Mouse (Mus musculus): ENCODE measurements around the gene Krtap1-5.
"Not testable (repeated sequence)": the region's sequence is repeated elsewhere in the genome, so short reads cannot be mapped to it uniquely, and the experiment has no call there.

Krtap1-5 gene

GRCm38 (mm10) chr11:99580636-99581035, at the start of gene Krtap1-5:
Gene Krtap1-5 (minus strand): TSS chr11:99581016.
- no peak for DNase-seq

GRCm38 (mm10) chr11:99628138-99628537, 47.3 kb upstream of the Krtap1-5 start, which contains the start of gene Krtap4-1:
Gene Krtap4-1 (minus strand): TSS chr11:99628238.
- DNase-seq: no peak

- DNase-seq: no peak
These were observed 39.5 kb upstream of the Krtap1-5 start, which contains the start of gene Gm11562 for GRCm38 (mm10) chr11:99620335-99620734. Gene Gm11562 (minus strand): TSS chr11:99620435.

DNA sequence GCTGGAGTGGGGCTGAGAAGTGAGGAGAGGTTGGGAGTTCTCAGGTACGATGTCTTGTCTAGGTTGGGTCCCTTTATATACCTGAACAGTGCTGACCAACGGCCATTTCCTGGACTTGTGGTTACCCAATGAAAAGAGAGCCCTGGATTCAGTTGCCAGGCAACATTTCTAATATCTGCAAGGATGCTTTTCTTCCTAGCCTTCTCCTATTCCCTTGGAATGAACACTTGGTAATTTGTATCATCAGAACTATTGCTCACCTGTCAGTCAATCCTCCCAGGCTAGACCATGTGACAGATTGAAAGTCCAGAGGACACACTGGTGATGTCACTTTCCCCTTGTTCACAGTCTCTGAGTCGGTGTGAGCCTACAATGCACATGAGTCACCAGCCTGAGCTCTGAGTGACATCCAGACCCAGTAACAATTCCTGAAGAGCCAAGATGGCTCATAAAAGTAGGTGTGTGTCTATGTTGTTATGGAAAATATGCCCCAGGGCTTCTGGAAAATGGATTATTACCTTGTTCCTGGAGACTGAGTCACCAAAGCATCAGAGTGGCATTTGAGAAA, 34.1 kb upstream of the Krtap1-5 start, which contains the start of gene Krtap2-4:
Gene Krtap2-4, minus strand, starts transcription at position 51 of the 568 bp plus-strand sequence.
- no peak for DNase-seq

- DNase-seq: not testable (repeated sequence)
These were observed 29.3 kb upstream of the Krtap1-5 start, which contains the start of gene Gm11937 for GRCm38 (mm10) chr11:99610089-99610488. Gene Gm11937 (minus strand): TSS chr11:99610189.

DNA sequence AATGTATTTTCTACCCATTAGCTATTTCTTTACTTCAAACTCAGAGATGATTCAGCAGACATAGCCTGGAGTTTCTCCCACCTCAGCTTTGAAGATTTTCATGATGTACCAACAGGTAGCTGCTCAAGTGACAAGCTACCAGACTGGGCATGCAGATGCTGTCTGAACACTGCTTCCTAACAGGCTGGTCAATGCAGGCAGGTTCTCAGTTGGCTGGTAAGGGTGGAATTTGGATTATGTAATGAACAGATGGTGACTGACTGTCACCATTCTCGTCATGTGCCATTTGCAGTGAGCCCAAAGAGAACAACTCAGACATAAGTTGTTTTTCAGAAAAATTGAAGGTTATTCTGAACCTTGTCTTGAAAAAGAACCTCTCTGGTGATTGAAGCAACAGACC, 28.3 kb upstream of the Krtap1-5 start:
- no peak for DNase-seq

GRCm38 (mm10) chr11:99603208-99603607, 22.4 kb upstream of the Krtap1-5 start, which contains the start of gene Gm11938:
Gene Gm11938 (minus strand): TSS chr11:99603308.
- not testable (repeated sequence) for DNase-seq

- DNase-seq: not testable (repeated sequence)
These were observed 16.9 kb upstream of the Krtap1-5 start, which contains the start of gene Krtap9-3 for GRCm38 (mm10) chr11:99597742-99598141. Gene Krtap9-3 (minus strand): TSS chr11:99598105.

DNA sequence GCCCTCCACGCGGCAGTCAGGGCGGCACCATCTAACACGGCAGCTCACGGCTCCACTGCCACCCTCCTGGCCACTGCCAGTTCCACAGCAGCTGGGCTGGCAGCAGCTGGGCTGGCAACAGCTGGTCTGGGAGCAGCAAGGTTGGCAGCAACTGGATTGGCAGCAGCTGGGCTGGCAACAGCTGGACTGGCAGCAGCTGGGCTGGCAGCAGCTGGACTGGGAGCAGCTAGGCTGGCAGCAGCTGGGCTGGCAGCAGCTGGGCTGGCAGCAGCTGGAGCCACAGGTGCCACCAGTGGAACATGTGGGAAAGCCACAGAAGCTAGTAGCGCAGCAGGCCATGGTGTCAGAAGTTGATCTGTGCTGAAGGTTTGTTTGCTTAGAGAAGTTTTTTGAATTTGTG, 10.2 kb upstream of the Krtap1-5 start, which contains the start of gene Krtap1-3:
Gene Krtap1-3, minus strand, starts transcription at position 359 of the 400 bp plus-strand sequence.
- DNase-seq: no peak

- DNase-seq: peak; percentile 21
These were observed 4.3 kb upstream of the Krtap1-5 start for GRCm38 (mm10) chr11:99585096-99585495.

DNA sequence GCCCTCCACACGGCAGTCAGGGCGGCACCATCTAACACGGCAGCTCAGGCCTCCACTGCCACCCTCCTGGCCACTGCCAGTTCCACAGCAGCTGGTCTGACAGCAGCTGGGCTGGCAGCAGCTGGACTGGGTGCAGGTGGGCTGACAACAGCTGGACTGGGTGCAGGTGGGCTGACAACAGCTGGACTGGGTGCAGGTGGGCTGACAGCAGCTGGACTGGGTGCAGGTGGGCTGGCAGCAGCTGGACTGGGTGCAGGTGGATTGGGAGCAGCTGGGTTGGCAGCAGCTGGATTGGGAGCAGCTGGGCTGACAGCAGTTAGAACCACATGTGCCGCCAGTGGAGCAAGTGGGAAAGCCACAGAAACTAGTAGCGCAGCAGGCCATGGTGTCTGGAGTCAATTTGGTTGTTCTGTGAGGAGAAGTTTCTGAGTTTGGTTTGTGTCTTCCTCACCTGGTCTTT, 2.5 kb upstream of the Krtap1-5 start, which contains the start of gene Krtap1-4:
Gene Krtap1-4, minus strand, starts transcription at position 410 of the 460 bp plus-strand sequence.
- DNase-seq: no peak

DNA sequence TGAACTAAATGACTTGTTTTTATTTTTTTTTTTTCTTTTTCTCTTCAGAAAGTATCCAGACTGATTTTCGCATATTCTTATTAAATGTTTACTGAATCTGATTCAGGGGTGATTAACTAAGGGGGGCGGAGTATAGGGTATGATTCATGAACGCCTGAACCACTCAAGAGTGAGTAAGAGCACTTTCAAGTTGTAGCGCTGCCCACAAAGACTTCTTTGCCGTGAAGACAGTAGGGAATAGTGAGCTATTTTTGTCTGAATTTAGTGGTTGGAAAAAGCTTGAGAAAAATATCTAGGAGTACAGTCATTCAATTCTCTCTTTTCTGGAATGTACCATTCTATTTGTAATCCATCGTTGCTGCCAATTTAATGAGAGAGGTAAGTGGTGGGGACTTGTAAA, 748 bp upstream of the Krtap1-5 start:
- DNase-seq: no peak

GRCm38 (mm10) chr11:99581051-99581450, 235 bp upstream of the Krtap1-5 start:
- DNase-seq: no peak

DNA sequence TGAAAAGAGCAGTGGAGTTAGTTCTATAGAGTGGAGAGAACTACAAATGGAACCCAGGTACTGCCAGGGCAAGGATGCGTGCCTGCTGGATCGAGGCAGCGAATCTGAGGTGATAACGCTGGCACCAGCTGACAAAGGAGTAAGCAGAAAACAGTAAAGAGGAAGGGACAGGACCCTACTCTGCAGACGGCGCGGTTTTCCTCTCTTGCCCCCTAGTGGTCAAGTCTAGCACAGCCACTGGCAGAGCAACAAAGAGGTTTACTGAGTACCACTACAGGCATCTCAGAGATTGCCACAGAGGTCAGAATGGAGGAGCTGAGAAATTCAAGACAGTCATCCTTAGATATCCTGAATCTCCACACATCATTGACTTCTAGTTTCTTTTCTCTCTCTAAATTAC, 6.7 kb downstream of the Krtap1-5 start:
- DNase-seq: peak; percentile 65

DNA sequence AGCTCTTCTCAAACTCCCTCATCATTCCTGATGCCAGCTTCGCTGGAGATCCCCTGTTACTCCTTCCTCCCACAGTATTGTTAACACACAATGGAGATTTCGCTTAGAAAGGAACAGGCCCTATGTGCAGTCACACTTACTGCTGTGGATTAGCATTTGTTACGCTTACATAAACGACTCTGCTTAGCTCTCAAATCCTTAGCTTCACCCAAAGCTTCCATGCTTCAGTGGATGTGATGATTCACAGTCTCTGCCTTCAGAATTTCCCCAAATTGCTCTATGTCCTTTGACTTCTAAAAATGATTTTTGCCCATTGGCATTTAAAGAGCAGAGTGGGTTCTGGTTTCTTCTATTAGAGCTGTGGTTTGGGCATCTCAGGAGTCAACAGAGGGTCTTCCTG, 7.7 kb downstream of the Krtap1-5 start:
- no peak for DNase-seq

- DNase-seq: no peak
These were observed 14.3 kb downstream of the Krtap1-5 start, which contains the start of gene Krtap3-1 for GRCm38 (mm10) chr11:99566530-99566929. Gene Krtap3-1 (minus strand): TSS chr11:99566630.

- DNase-seq: no peak
These were observed 18.2 kb downstream of the Krtap1-5 start for GRCm38 (mm10) chr11:99562580-99562979.

DNA sequence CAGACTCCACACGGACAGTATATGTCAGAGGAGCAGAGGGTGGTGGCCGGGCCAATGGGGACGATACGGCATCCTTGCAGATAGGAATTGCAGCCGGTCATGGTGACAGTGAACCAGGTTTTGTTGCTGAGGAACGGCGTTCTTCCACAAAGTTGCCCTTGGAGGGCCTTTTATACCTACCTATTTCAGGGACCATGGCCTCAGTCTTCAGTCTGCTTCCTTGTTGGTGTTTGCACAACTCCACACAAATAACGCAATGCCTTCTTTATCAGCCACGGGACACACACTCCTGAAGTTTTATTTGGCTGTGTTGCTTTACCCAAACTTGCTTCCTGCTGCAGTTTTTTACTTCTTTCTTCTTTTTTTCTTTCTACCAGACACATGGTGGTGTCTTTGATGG, 21.4 kb downstream of the Krtap1-5 start, which contains the start of gene Gm11939:
Gene Gm11939, minus strand, starts transcription at position 101 of the 400 bp plus-strand sequence.
- DNase-seq: no peak

- no peak for DNase-seq
These were observed 22.7 kb downstream of the Krtap1-5 start for GRCm38 (mm10) chr11:99557976-99558745.

DNA sequence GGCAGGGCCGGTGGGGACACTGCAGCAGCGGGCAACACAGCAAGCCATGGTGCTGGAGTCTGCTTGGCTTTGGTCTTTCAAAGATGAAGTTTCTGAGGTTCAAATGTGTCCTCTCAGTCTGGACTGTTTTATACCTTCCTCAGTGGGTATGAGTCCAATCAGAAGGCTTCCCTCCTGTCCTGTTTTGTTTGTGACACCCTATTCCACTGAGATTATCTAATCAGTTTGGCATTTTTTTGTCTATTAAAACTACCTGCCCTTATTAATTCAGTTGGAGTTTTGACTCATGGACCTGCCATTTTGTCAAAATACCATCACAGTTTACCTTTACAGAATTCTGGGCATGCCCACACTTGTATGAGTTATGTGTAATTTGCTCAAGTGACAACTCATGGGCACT, 24.1 kb downstream of the Krtap1-5 start, which contains the start of gene Krtap3-2:
Gene Krtap3-2, minus strand, starts transcription at position 101 of the 400 bp plus-strand sequence.
- DNase-seq: no peak

GRCm38 (mm10) chr11:99556195-99556594, 24.6 kb downstream of the Krtap1-5 start:
- DNase-seq: no peak

GRCm38 (mm10) chr11:99550765-99551164, 30.1 kb downstream of the Krtap1-5 start, which contains the start of gene Krtap3-3:
Gene Krtap3-3 (minus strand): TSS chr11:99550865.
- no peak for DNase-seq

GRCm38 (mm10) chr11:99547892-99548291, 32.9 kb downstream of the Krtap1-5 start:
- DNase-seq: no peak

All from right cerebral cortex, postnatal 14 days (tissue).